Mouse (Mus musculus) bone marrow, adult 2 months (tissue): ENCODE measurements around the gene Klk8.

Experiments
- CTCF ChIP-seq: fragments of 200-500 bp; IDR thresholded peaks from 2 replicates; pipeline ENCODE4 v1.5.1; 2011; ENCODE audit warnings: low read length, control low read depth; ENCODE audit not compliant: control insufficient read depth, insufficient read depth
- POLR2A ChIP-seq: fragments of 200-500 bp; IDR thresholded peaks from 2 replicates; pipeline ENCODE4 v1.6.1; 2011; ENCODE audit warnings: low read depth, mild to moderate bottlenecking, control low read depth, low read length, borderline replicate concordance; ENCODE audit not compliant: control insufficient read depth

DNA sequence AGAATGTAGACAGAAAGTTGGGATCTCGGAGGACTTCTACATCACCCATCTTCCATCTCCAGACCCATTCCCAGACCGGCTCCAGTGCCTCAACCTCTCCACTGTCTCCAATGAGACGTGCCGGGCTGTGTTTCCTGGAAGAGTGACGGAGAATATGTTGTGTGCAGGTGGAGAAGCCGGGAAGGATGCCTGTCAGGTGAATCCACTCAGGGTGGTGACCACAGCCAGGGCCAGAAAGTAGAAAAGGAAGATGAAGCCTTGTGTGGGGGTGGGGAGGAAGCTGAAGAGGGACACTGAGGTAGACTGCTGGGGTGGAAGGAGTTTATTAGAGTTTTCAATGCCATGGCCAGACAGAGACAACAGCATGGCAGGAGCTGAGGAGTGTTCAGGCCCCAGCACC, 25.5 kb upstream of the Klk8 start:
- TF ChIP-seq CTCF (no peak), POLR2A (no peak)
